Mouse (Mus musculus): ENCODE results near the gene Adamts12.

Gene Adamts12

GRCm38 (mm10) chr15:11064558-11065411, at the start of gene Adamts12:
TSS of gene Adamts12 (plus strand) at chr15:11064790.
- no peak for DNase-seq (ENCODE audit: low read depth, low spot score)

GRCm38 (mm10) chr15:11014931-11015330, 49.7 kb upstream of the Adamts12 start:
- no peak for DNase-seq (ENCODE audit: low read depth, low spot score)

- no peak for DNase-seq (ENCODE audit: low read depth, low spot score)
Measured at GRCm38 (mm10) chr15:11026801-11027561, 37.6 kb upstream of the Adamts12 start.

GRCm38 (mm10) chr15:11030188-11030587, 34.4 kb upstream of the Adamts12 start:
- no peak for DNase-seq (ENCODE audit: low read depth, low spot score)

- DNase-seq (ENCODE audit: low read depth, low spot score) = no peak
Measured at GRCm38 (mm10) chr15:11035947-11036474, 28.6 kb upstream of the Adamts12 start.

GRCm38 (mm10) chr15:11036535-11037375, 27.8 kb upstream of the Adamts12 start:
- no peak for DNase-seq (ENCODE audit: low read depth, low spot score)

GRCm38 (mm10) chr15:11037376-11037695, 27.3 kb upstream of the Adamts12 start:
- no peak for DNase-seq (ENCODE audit: low read depth, low spot score)

- no peak for DNase-seq (ENCODE audit: low read depth, low spot score)
Measured at GRCm38 (mm10) chr15:11037711-11038110, 26.9 kb upstream of the Adamts12 start, which contains the start of gene Rxfp3. TSS of gene Rxfp3 (minus strand) at chr15:11037991.

GRCm38 (mm10) chr15:11038476-11038875, 26.1 kb upstream of the Adamts12 start:
- peak; percentile 43 for DNase-seq (ENCODE audit: low read depth, low spot score)

GRCm38 (mm10) chr15:11040067-11040466, 24.5 kb upstream of the Adamts12 start:
- DNase-seq (ENCODE audit: low read depth, low spot score) = no peak

- no peak for DNase-seq (ENCODE audit: low read depth, low spot score)
Measured at GRCm38 (mm10) chr15:11041229-11041628, 23.4 kb upstream of the Adamts12 start.

GRCm38 (mm10) chr15:11042828-11043227, 21.8 kb upstream of the Adamts12 start:
- no peak for DNase-seq (ENCODE audit: low read depth, low spot score)

GRCm38 (mm10) chr15:11053678-11054439, 10.7 kb upstream of the Adamts12 start:
- no peak for DNase-seq (ENCODE audit: low read depth, low spot score)

- DNase-seq (ENCODE audit: low read depth, low spot score) = no peak
Measured at GRCm38 (mm10) chr15:11054440-11055080, 10.0 kb upstream of the Adamts12 start.

- DNase-seq (ENCODE audit: low read depth, low spot score) = no peak
Measured at GRCm38 (mm10) chr15:11062903-11063302, 1.7 kb upstream of the Adamts12 start.

GRCm38 (mm10) chr15:11064160-11064557, 431 bp upstream of the Adamts12 start:
- no peak for DNase-seq (ENCODE audit: low read depth, low spot score)

GRCm38 (mm10) chr15:11065528-11066171, 1.1 kb downstream of the Adamts12 start:
- DNase-seq (ENCODE audit: low read depth, low spot score) = no peak

GRCm38 (mm10) chr15:11066299-11066698, 1.7 kb downstream of the Adamts12 start:
- no peak for DNase-seq (ENCODE audit: low read depth, low spot score)

- DNase-seq (ENCODE audit: low read depth, low spot score) = no peak
Measured at GRCm38 (mm10) chr15:11067891-11068290, 3.3 kb downstream of the Adamts12 start.

All from CD4-positive, CD25-positive, alpha-beta regulatory T cell, adult 2 months (primary cell).